In genomic region chr2:167307716-167308115, GRCm38 (mm10) we compare ENCODE assay signal across 8 mouse cellular contexts. TPM values are rescaled to one million over a fixed set of nuclear protein-coding genes. Genes with fewer than 3 reads are reported as not detected.
DNase-seq lines count a peak whose midpoint lies in the region; ATAC-seq and TF ChIP-seq lines count a peak whose summit lies in the region.

No protein-coding gene starts in this region.

- TF ChIP-seq CTCF in lung, embryonic 14.5 days (IDR thresholded peaks at IDR 0.05; ENCODE audit: low read depth), result no peak

- peak overlapping the region; percentile 18; the same call in 1 of the 2 replicates for H3K4me2 ChIP-seq in lung, embryonic 14.5 days
- no peak overlapping the region for H3K4me2 ChIP-seq in forebrain, embryonic 14.5 days (ENCODE audit: low read length)
- H3K4me2 ChIP-seq in limb, embryonic 13.5 days (replicated peaks), result peak overlapping the region; percentile 50

- no peaks in the 10 kb centered on the region for H3K4me1 ChIP-seq in lung, embryonic 14.5 days (ENCODE audit: insufficient read depth)
- H3K4me1 ChIP-seq in forebrain, embryonic 14.5 days (ENCODE audit: control insufficient read depth, insufficient read depth, low read length), result no peaks in the 10 kb centered on the region
- peaks cover 21% of the 10 kb centered on the region for H3K4me1 ChIP-seq in limb, embryonic 13.5 days

- DNase-seq in cerebellum, adult 11 months, result peak; percentile 6
- DNase-seq in lung, embryonic 14.5 days, result peak; percentile 62
- no peak for DNase-seq in lung, postnatal 36 days
- DNase-seq in forebrain, embryonic 14.5 days (ENCODE audit: low spot score), result peak; percentile 29
- DNase-seq in retina, embryonic 14.5 days (ENCODE audit: low spot score), result no peak

- no peak overlapping the region for H3K9ac ChIP-seq in lung, embryonic 14.5 days
- no peak overlapping the region for H3K9ac ChIP-seq in forebrain, embryonic 14.5 days (ENCODE audit: low read length)
- H3K9ac ChIP-seq in limb, embryonic 13.5 days, result 0 out of 2 replicates have a peak overlapping the region, but pooled peaks have one; percentile 21

- H3K4me3 ChIP-seq in lung, embryonic 14.5 days (ENCODE audit: low read depth, low read length), result 0 out of 2 replicates have a peak overlapping the region, but pooled peaks have one; percentile 3
- no peak overlapping the region for H3K4me3 ChIP-seq in forebrain, embryonic 14.5 days (ENCODE audit: low read depth, low read length)
- H3K4me3 ChIP-seq in limb, embryonic 13.5 days, result peak overlapping the region; percentile 20

- WGBS in lung, embryonic 14.5 days, result 41% methylated on average over 12 of the region's 12 CpGs
- WGBS in forebrain, embryonic 14.5 days, result 53% methylated on average over 12 of the region's 12 CpGs
- WGBS in limb, embryonic 13.5 days, result 25% methylated on average over 12 of the region's 12 CpGs

- H3K27ac ChIP-seq in lung, embryonic 14.5 days (ENCODE audit: low read depth), result peak overlapping the region; percentile 58
- peak overlapping the region; percentile 44; the same call in 1 of the 2 replicates for H3K27ac ChIP-seq in forebrain, embryonic 14.5 days (ENCODE audit: low read depth, low read length)
- H3K27ac ChIP-seq in limb, embryonic 13.5 days, result peak overlapping the region; percentile 35

- no peaks in the 10 kb centered on the region for H3K27me3 ChIP-seq in lung, embryonic 14.5 days (ENCODE audit: insufficient read depth, low read length)
- no peaks in the 10 kb centered on the region for H3K27me3 ChIP-seq in forebrain, embryonic 14.5 days (replicated peaks; ENCODE audit: control insufficient read depth, insufficient read depth, low read length)
- no peaks in the 10 kb centered on the region for H3K27me3 ChIP-seq in limb, embryonic 13.5 days

- H3K9me3 ChIP-seq in lung, embryonic 14.5 days (ENCODE audit: low read depth, low read length), result no peaks in the 10 kb centered on the region
- no peaks in the 10 kb centered on the region for H3K9me3 ChIP-seq in forebrain, embryonic 14.5 days (replicated peaks; ENCODE audit: control insufficient read depth, low read length)
- H3K9me3 ChIP-seq in limb, embryonic 13.5 days, result no peaks in the 10 kb centered on the region

- H3K36me3 ChIP-seq in lung, embryonic 14.5 days (ENCODE audit: insufficient read depth), result peaks cover 33% of the 10 kb centered on the region
- H3K36me3 ChIP-seq in forebrain, embryonic 14.5 days (ENCODE audit: control insufficient read depth, insufficient read depth, low read length), result peaks cover 27% of the 10 kb centered on the region
- peaks cover 49% of the 10 kb centered on the region for H3K36me3 ChIP-seq in limb, embryonic 13.5 days

- ATAC-seq in cerebellum, adult (ENCODE audit: insufficient number of reproducible peaks, low FRiP score, low TSS enrichment), result no peak
- 0 out of 2 replicates have a peak, but pooled peaks have one; percentile 12 for ATAC-seq in lung, embryonic 14.5 days (ENCODE audit: insufficient read depth)
- no peak for ATAC-seq in forebrain, embryonic 14.5 days
- 0 out of 2 replicates have a peak, but pooled peaks have one; percentile 33 for ATAC-seq in limb, embryonic 13.5 days (ENCODE audit: low FRiP score, low read depth)
- ATAC-seq in inflammation-experienced regulatory T-cells, adult 6 months, result no peak

RNA-seq across cellular contexts. Expression of gene B4galt5, which starts 41.3 kb away (rescaled TPM):
- 20.5 and 24.1 TPM in 2 replicates for polyA plus RNA-seq in lung, embryonic 14.5 days (2014; fragmentation: Nextera tagmentation; extraction: Ambion mirVana)
- polyA plus RNA-seq in forebrain, embryonic 14.5 days (2014; fragmentation: Nextera tagmentation; extraction: Ambion mirVana), result 10.9 and 12.0 TPM in 2 replicates
- polyA plus RNA-seq in limb, embryonic 13.5 days (2015; fragmentation: Nextera tagmentation; extraction: Ambion mirVana), result 10.1 and 13.9 TPM in 2 replicates
- polyA plus RNA-seq in inflammation-experienced regulatory T-cells, adult 6 months (2017; shearing (Covaris generic)), result 10 to 100 TPM in 1 of 3 experiments, 1 to 10 TPM in 2; 5.1 to 16.7 (median 5.2) TPM

Comparison
In these comparisons a context has a peak if more than half of its experiments do, and no peak if none do; other contexts are left out.
1. DNase-seq: peak in cerebellum, adult 11 months (single experiment), lung, embryonic 14.5 days (single experiment) and forebrain, embryonic 14.5 days (single experiment); none in lung, postnatal 36 days (single experiment) and retina, embryonic 14.5 days (single experiment).
2. ATAC-seq: peak in lung, embryonic 14.5 days (single experiment) and limb, embryonic 13.5 days (single experiment); none in cerebellum, adult (single experiment), forebrain, embryonic 14.5 days (single experiment) and inflammation-experienced regulatory T-cells, adult 6 months (single experiment).
3. Peak in every context shown above with its lines, with median percentiles within 50 percentile points of each other: H3K27ac ChIP-seq.